Mouse (Mus musculus) stomach, adult 2 months (tissue): ENCODE measurements around the gene Dph3. TPM values are rescaled to one million over a fixed set of nuclear protein-coding genes. Genes with fewer than 3 reads are reported as not detected.

ENCODE experiments used
- polyA plus RNA-seq: library from polyadenylated mRNA; depleted of rRNA; stranded (reverse); fragments of >200 nt; gene quantifications from 2 replicates; pipeline ENCODE4 v1.2.3, GENCODE M21; 2012; rRNA removed

Gene Dph3
- polyA plus RNA-seq: 6.7 and 9.1 TPM in 2 replicates

GRCm38 (mm10) chr14:32085486-32086201, at the start of gene Dph3:
TSS of gene Dph3 (minus strand) at chr14:32085729.

GRCm38 (mm10) chr14:32084761-32085485, 606 bp downstream of the Dph3 start, which contains the start of gene Oxnad1:
TSS of gene Oxnad1 (plus strand) at chr14:32085374.

Other genes with a start within 250 kb of the Dph3 start
- 1.4 and 2.1 TPM in 2 replicates for gene Galnt15, start 56.7 kb downstream of the Dph3 start, polyA plus RNA-seq
- 10.4 and 11.7 TPM in 2 replicates for gene Oxnad1, start 355 bp downstream of the Dph3 start, polyA plus RNA-seq
- gene Msmb, start 56.3 kb upstream of the Dph3 start, polyA plus RNA-seq: not detected in 2 replicates
- 8.0 and 10.3 TPM in 2 replicates for gene Ncoa4, start 74.1 kb upstream of the Dph3 start, polyA plus RNA-seq
- gene Timm23, start 116.2 kb upstream of the Dph3 start, polyA plus RNA-seq: 67.3 and 102 TPM in 2 replicates
- gene Parg, start 116.2 kb upstream of the Dph3 start, polyA plus RNA-seq: 1.3 and 1.7 TPM in 2 replicates
- gene Ogdhl, start 236.3 kb upstream of the Dph3 start, polyA plus RNA-seq: 0.74 and 0.84 TPM in 2 replicates